Mouse (Mus musculus) CH12.LX (cell line): Measurements from ENCODE around the gene Polr1d.

Experiments
- CTCF ChIP-seq, 2 experiments: IDR thresholded peaks in 1 of 2; conservative IDR thresholded peaks in 1 of 2; 2 replicates each; pipeline ENCODE4 v1.5.1; 2011 to 2012; ENCODE audit warnings: low read depth in 2 of 2, low read length in 2 of 2, improper control_type of control experiment in 1 of 2, inconsistent platforms in 1 of 2, mild to moderate bottlenecking in 1 of 2, moderate library complexity in 1 of 2
- ELF1 ChIP-seq: IDR thresholded peaks from 2 replicates; pipeline ENCODE4 v1.6.1; 2014; ENCODE audit warnings: low read depth, mild to moderate bottlenecking, inconsistent platforms, low read length, improper control_type of control experiment
- EP300 ChIP-seq: IDR thresholded peaks from 2 replicates; pipeline ENCODE4 v1.6.1; 2011; ENCODE audit warnings: low read length, improper control_type of control experiment
- HCFC1 ChIP-seq: IDR thresholded peaks from 2 replicates; pipeline ENCODE4 v1.6.1; 2012; ENCODE audit warnings: low read depth, mild to moderate bottlenecking, inconsistent platforms, low read length, improper control_type of control experiment
- MAX ChIP-seq: IDR thresholded peaks from 2 replicates; pipeline ENCODE4 v1.6.1; 2011; ENCODE audit warnings: low read length, improper control_type of control experiment
- POLR2AphosphoS2 ChIP-seq: IDR thresholded peaks from 2 replicates; pipeline ENCODE4 v1.6.1; 2011; ENCODE audit warnings: low read depth, low read length, improper control_type of control experiment
- TBP ChIP-seq: conservative IDR thresholded peaks from 2 replicates; pipeline ENCODE4 v1.6.1; 2011; ENCODE audit warnings: low read depth, low read length, improper control_type of control experiment
- UBTF ChIP-seq: IDR thresholded peaks from 2 replicates; pipeline ENCODE4 v1.6.1; 2012; ENCODE audit warnings: low read depth, mild to moderate bottlenecking, inconsistent platforms, low read length, improper control_type of control experiment, moderate library complexity
- USF1 ChIP-seq: IDR thresholded peaks from 2 replicates; pipeline ENCODE4 v1.6.1; 2014; ENCODE audit warnings: low read depth, mild to moderate bottlenecking, inconsistent platforms, low read length, improper control_type of control experiment
- USF2 ChIP-seq: conservative IDR thresholded peaks from 2 replicates; pipeline ENCODE4 v1.6.1; 2011; ENCODE audit warnings: low read depth, low read length, improper control_type of control experiment
- ZC3H11A ChIP-seq: IDR thresholded peaks from 2 replicates; pipeline ENCODE4 v1.6.1; 2012; ENCODE audit warnings: low read depth, mild to moderate bottlenecking, inconsistent platforms, low read length, improper control_type of control experiment
- ZNF384 ChIP-seq: IDR thresholded peaks from 2 replicates; pipeline ENCODE4 v1.6.1; 2012; ENCODE audit warnings: low read depth, low read length, improper control_type of control experiment, inconsistent platforms

DNA sequence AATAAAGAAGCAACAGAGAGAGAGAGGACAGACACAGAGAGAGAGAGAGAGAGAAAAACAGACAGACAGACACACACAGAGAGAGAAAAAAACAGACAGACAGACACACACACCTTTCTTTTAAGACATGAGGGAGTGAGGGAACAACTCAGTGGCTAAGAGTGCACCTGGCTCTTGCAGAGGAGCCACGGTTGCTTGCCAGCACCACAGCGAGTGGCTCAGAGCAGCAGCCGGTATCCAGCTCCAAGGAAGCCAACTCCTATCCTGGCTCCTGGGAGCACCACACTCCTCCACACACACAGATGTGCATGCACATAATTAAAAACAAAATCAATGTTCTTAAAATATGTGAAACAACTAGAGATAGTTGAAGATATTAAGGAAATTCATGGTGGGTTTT is 30.4 kb downstream of the Polr1d start:
- no peak for TF ChIP-seq ELF1
- TF ChIP-seq USF2 = no peak
- no peak for TF ChIP-seq POLR2AphosphoS2
- TF ChIP-seq USF1 = no peak
- TF ChIP-seq CTCF (conservative IDR thresholded peaks at IDR 0.05 in 1 of 2, IDR thresholded peaks at IDR 0.05 in 1 of 2; ENCODE audit: low read depth in 2 of 2, low read length in 2 of 2) = no peak
- TF ChIP-seq UBTF = no peak
- no peak for TF ChIP-seq HCFC1
- TF ChIP-seq TBP = no peak
- no peak for TF ChIP-seq ZC3H11A
- TF ChIP-seq ZNF384 = no peak
- TF ChIP-seq MAX = no peak
- TF ChIP-seq EP300 = no peak
